Mouse (Mus musculus): Measurements from ENCODE around the gene Olfr204.

- TF ChIP-seq CTCF (IDR thresholded peaks at IDR 0.05; ENCODE audit: low read depth, low read length) (no peak), POLR2A (IDR thresholded peaks at IDR 0.05; ENCODE audit: borderline replicate concordance, low read depth, low read length) (no peak)
Measured at GRCm38 (mm10) chr16:59283476-59283875, 34.6 kb downstream of the Olfr204 start.

Measured in bone marrow macrophage, adult 2 months (primary cell).